Mouse (Mus musculus) heart, embryonic 10.5 days (tissue): ENCODE data around the gene Mfap3. TPM values are rescaled to one million over a fixed set of nuclear protein-coding genes. Genes with fewer than 3 reads are reported as not detected.

Source experiments
- DNase-seq: peaks from one replicate; pipeline ENCODE4 v3.0.0-alpha.2; 2017; ENCODE audit warnings: low spot score
- H3K27ac ChIP-seq: fragments of 300-500 bp; sonication (generic); 2 replicates; pipeline ENCODE4 v1.5.1; 2016; ENCODE audit warnings: mild to moderate bottlenecking
- H3K27me3 ChIP-seq: fragments of 300-500 bp; sonication (generic); 2 replicates; pipeline ENCODE4 v1.6.1; 2016; ENCODE audit warnings: mild to moderate bottlenecking; ENCODE audit not compliant: poor library complexity, insufficient read depth, severe bottlenecking
- H3K36me3 ChIP-seq: fragments of 300-500 bp; sonication (generic); 2 replicates; pipeline ENCODE4 v1.6.1; 2016; ENCODE audit warnings: mild to moderate bottlenecking, moderate library complexity
- H3K4me1 ChIP-seq: fragments of 300-500 bp; sonication (generic); 2 replicates; pipeline ENCODE4 v1.6.1; 2016; ENCODE audit warnings: mild to moderate bottlenecking
- H3K4me3 ChIP-seq: fragments of 300-500 bp; sonication (generic); 2 replicates; pipeline ENCODE4 v1.5.1; 2016; ENCODE audit warnings: mild to moderate bottlenecking, moderate library complexity
- H3K9me3 ChIP-seq: fragments of 300-500 bp; sonication (generic); 2 replicates; pipeline ENCODE4 v1.6.1; 2016; ENCODE audit warnings: mild to moderate bottlenecking, moderate library complexity
- WGBS: fragments of 180-500 bp; shearing (Covaris S2); methylation state at CpG from one replicate; pipeline ENCODE4 v1.1.7; 2016; 5-methylcytosine and 5-hydroxymethylcytosine counted together
- polyA plus RNA-seq: library from polyadenylated mRNA; unstranded; fragments of >200 nt; fragmentation: Nextera tagmentation; extraction: Ambion mirVana; gene quantifications from 2 replicates; pipeline ENCODE4 v1.2.1, GENCODE M21; 2016

Mfap3 gene
- polyA plus RNA-seq, 1 experiment from 2014 or later = 40.8 TPM

DNA sequence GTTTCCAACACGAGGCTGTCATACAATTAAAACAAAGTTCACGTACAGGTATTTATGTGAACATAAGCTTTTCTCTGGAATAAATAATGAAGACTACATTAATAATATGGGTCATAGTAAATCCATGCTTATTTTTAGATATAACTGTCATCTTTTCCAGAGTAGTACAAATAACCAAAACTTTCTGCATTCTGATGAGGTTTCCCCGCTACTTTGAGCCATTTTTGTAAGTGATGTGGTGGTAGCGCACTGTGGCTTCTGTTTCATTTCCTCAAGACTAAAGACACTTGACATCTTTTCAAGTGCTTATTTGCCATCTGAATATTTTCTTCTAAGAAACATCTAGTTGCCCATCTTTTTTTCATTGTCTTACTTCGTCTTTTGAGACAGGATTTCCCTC lies 3.2 kb upstream of the Mfap3 start:
- no peaks in the 10 kb centered on the region for H3K9me3 ChIP-seq
- 91% methylated on average over 5 of the region's 5 CpGs for WGBS
- no peaks in the 10 kb centered on the region for H3K27me3 ChIP-seq
- peaks cover 29% of the 10 kb centered on the region for H3K36me3 ChIP-seq
- peaks cover 13% of the 10 kb centered on the region for H3K4me1 ChIP-seq
- DNase-seq = no peak
- no peak overlapping the region for H3K27ac ChIP-seq
- H3K4me3 ChIP-seq = no peak overlapping the region

- H3K27me3 ChIP-seq = no peaks in the 10 kb centered on the region
- peaks cover 30% of the 10 kb centered on the region for H3K36me3 ChIP-seq
- WGBS = 16% methylated on average over 5 of the region's 5 CpGs
- peaks cover 13% of the 10 kb centered on the region for H3K4me1 ChIP-seq
- no peaks in the 10 kb centered on the region for H3K9me3 ChIP-seq
- no peak for DNase-seq
- no peak overlapping the region for H3K27ac ChIP-seq
- peak overlapping the region; percentile 78; the same call in 1 of the 2 replicates for H3K4me3 ChIP-seq
These were observed 1.5 kb upstream of the Mfap3 start for GRCm38 (mm10) chr11:57516946-57517441.

DNA sequence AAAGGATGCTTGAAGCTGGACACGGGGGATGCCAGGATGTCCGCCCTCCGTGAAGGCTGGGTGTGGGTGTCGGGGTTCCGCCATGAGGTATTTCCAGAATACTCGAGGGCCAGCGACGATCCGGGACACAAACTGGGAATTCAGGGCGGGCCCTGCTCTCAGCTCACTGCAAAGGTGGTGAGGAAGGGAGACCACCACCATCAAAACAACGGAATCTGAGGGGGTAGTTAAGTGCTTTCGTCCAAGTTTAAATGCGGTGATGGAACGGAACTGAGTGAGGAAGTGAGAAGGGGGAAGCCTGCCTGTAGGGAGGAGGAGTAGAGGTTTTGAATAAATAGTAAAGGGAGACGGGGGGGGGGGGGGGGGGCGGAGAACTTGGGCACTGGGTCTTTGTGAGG lies 286 bp downstream of the Mfap3 start:
- Histone ChIP-seq H3K27me3 (no peaks in the 10 kb centered on the region), H3K9me3 (no peaks in the 10 kb centered on the region), H3K36me3 (peaks cover 18% of the 10 kb centered on the region), H3K4me3 (peak overlapping the region; percentile 78), H3K27ac (peak overlapping the region; percentile 96), H3K4me1 (peaks cover 10% of the 10 kb centered on the region)
- no peak for DNase-seq
- WGBS = 2% methylated on average over 15 of the region's 16 CpGs

DNA sequence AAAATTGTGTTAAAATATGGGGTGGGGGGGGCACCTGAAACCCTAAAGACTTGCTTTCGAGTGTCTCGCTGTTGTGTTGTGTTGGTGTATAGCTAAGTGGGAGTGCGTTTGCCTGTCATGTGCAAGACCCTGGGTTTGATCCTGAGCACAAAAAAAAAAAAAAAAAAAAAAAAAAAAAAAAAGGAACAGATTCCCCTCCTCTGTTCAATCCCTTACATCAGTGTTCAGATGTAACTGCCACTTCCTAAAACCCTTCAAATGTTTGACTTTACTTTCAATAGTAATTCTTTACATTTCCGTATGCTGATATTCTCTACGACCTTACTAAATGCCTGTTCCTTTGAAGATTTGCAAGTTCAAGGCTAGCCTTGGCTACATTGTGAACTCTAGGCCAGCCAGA lies 840 bp downstream of the Mfap3 start:
- no peaks in the 10 kb centered on the region for H3K27me3 ChIP-seq
- DNase-seq = no peak
- peaks cover 17% of the 10 kb centered on the region for H3K36me3 ChIP-seq
- H3K4me1 ChIP-seq = peaks cover 14% of the 10 kb centered on the region
- H3K4me3 ChIP-seq = peak overlapping the region; percentile 78
- WGBS = 81% methylated on average over 5 of the region's 5 CpGs
- H3K9me3 ChIP-seq = no peaks in the 10 kb centered on the region
- H3K27ac ChIP-seq = peak overlapping the region; percentile 96; the same call in 1 of the 2 replicates

GRCm38 (mm10) chr11:57521206-57521605 lies 2.7 kb downstream of the Mfap3 start:
- Histone ChIP-seq H3K36me3 (peaks cover 17% of the 10 kb centered on the region), H3K9me3 (no peaks in the 10 kb centered on the region), H3K27me3 (no peaks in the 10 kb centered on the region), H3K27ac (no peak overlapping the region), H3K4me1 (peaks cover 23% of the 10 kb centered on the region), H3K4me3 (no peak overlapping the region)
- WGBS = 97% methylated on average over 3 of the region's 3 CpGs
- DNase-seq = no peak

GRCm38 (mm10) chr11:57522046-57522445 lies 3.6 kb downstream of the Mfap3 start:
- Histone ChIP-seq H3K27ac (no peak overlapping the region), H3K4me1 (peaks cover 20% of the 10 kb centered on the region), H3K27me3 (no peaks in the 10 kb centered on the region), H3K9me3 (no peaks in the 10 kb centered on the region), H3K36me3 (peaks cover 17% of the 10 kb centered on the region), H3K4me3 (no peak overlapping the region)
- 89% methylated on average over 7 of the region's 7 CpGs for WGBS
- no peak for DNase-seq

- Histone ChIP-seq H3K9me3 (no peaks in the 10 kb centered on the region), H3K4me3 (no peak overlapping the region), H3K27me3 (no peaks in the 10 kb centered on the region), H3K36me3 (peaks cover 27% of the 10 kb centered on the region), H3K27ac (no peak overlapping the region), H3K4me1 (peaks cover 14% of the 10 kb centered on the region)
- 89% methylated on average over 3 of the region's 3 CpGs for WGBS
- DNase-seq = no peak
These were observed 5.0 kb downstream of the Mfap3 start for GRCm38 (mm10) chr11:57523418-57523817.

GRCm38 (mm10) chr11:57524597-57524996 lies 6.1 kb downstream of the Mfap3 start:
- Histone ChIP-seq H3K27ac (no peak overlapping the region), H3K36me3 (peaks cover 37% of the 10 kb centered on the region), H3K4me3 (no peak overlapping the region), H3K4me1 (peaks cover 14% of the 10 kb centered on the region), H3K27me3 (no peaks in the 10 kb centered on the region), H3K9me3 (no peaks in the 10 kb centered on the region)
- DNase-seq = no peak

DNA sequence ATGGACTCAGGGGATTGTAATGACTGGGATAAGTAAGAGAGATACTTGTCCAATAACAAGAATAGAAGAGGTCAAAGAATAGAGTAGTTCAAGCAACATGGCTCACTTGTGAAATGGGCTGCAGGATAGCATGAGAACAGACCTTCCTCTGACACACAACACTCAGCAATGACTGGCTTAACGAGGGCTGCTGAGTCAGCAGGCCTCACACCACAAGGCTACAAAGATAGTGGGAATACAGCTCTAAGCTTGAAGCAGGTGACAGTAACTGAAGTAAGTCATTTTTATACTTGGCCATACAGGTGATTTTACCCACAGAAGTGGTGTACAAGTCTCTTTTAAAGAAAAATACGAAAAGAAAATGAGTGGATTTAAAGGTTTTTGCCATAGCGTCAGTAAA lies 7.4 kb downstream of the Mfap3 start:
- H3K27ac ChIP-seq = no peak overlapping the region
- H3K4me3 ChIP-seq = no peak overlapping the region
- no peaks in the 10 kb centered on the region for H3K27me3 ChIP-seq
- WGBS = 77% methylated on average over 3 of the region's 3 CpGs
- no peaks in the 10 kb centered on the region for H3K9me3 ChIP-seq
- H3K4me1 ChIP-seq = peaks cover 14% of the 10 kb centered on the region
- no peak for DNase-seq
- H3K36me3 ChIP-seq = peaks cover 41% of the 10 kb centered on the region

DNA sequence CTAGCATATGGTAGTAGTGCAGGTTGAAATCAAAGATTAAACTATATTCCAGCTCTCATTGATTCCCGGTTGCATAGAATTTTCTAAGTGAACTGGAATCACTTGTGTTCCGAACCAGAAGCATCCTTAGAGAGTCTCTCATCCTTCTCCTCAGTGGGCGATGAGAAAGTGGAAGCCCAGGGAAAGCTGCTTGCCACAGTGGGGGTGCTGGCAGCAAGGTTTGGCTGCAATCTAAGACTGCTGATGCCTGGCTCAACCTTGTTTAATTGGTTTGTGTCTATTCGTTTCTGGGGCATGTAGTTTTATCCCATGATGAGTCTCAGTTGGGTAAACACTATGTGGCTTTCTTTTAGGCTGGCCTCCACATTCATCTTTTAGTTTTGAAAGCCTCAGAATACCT lies 9.0 kb downstream of the Mfap3 start:
- 83% methylated on average over 4 of the region's 4 CpGs for WGBS
- H3K36me3 ChIP-seq = peaks cover 46% of the 10 kb centered on the region

GRCm38 (mm10) chr11:57529111-57529510 lies 10.6 kb downstream of the Mfap3 start:
- H3K4me3 ChIP-seq = no peak overlapping the region

More for the DNA sequence above, 9.0 kb downstream of the Mfap3 start:
- peaks cover 14% of the 10 kb centered on the region for H3K4me1 ChIP-seq
- no peak overlapping the region for H3K4me3 ChIP-seq
- no peak for DNase-seq
- H3K27ac ChIP-seq = no peak overlapping the region
- no peaks in the 10 kb centered on the region for H3K9me3 ChIP-seq
- no peaks in the 10 kb centered on the region for H3K27me3 ChIP-seq

DNA sequence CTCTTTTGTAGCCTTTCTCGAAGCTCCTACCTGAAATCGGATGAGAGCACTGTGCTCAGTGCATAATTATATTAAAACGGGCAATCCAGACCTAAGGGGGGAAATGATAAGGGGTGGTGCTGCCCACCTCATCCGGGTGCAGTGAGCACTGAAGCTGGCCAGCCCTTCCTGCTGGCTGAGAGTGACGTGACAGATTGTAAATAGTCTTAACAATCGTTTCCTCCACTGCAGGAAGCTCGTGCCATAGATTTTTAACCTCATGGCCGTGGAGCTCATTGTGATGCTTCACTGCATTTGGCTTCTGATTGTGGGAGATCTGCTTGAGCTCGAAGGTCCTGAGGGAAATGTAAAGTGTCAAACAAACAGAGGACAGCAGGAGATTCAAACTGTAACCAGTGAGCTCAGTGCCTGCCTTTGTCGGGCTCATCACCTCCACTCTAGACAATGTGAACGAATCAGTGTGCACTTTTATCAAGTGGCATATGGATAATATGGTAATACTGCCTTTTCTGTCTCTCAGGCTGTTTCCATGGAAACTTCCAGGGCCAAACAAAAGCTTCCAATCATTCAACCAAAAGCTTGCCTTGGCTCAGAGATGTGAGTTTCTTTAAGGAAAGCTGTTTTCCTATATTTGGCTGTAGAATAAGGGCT lies 13.0 kb downstream of the Mfap3 start:
- Histone ChIP-seq H3K27ac (no peak overlapping the region), H3K4me1 (no peaks in the 10 kb centered on the region), H3K9me3 (no peaks in the 10 kb centered on the region), H3K4me3 (no peak overlapping the region), H3K36me3 (peaks cover 62% of the 10 kb centered on the region), H3K27me3 (no peaks in the 10 kb centered on the region)
- no peak for DNase-seq
- 67% methylated on average over 11 of the region's 11 CpGs for WGBS

More at GRCm38 (mm10) chr11:57529111-57529510, 10.6 kb downstream of the Mfap3 start:
- Histone ChIP-seq H3K27ac (no peak overlapping the region), H3K36me3 (peaks cover 60% of the 10 kb centered on the region), H3K27me3 (no peaks in the 10 kb centered on the region), H3K4me1 (peaks cover 11% of the 10 kb centered on the region), H3K9me3 (no peaks in the 10 kb centered on the region)
- WGBS = 86% methylated on average over 3 of the region's 3 CpGs
- no peak for DNase-seq

DNA sequence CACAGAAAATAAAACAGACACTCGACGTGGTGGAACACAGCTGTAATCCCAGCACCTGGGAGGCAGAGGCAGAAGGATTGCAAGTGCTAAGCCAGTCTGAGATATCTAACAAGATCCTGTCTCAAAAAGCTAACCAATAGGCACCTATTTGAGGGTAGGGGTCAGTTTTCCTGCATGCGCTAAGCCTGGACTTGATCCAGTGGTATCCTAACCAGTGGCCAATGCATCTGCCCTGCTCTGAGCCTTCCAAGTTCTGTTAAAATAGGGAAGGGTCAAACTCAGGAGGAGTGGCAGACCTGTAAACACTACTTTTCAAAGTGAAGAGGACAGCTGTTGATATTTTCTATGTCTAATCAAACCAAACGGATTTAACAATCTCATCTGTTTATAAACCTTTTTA lies 13.8 kb downstream of the Mfap3 start:
- Histone ChIP-seq H3K27ac (no peak overlapping the region), H3K36me3 (peaks cover 62% of the 10 kb centered on the region), H3K4me3 (no peak overlapping the region), H3K9me3 (no peaks in the 10 kb centered on the region), H3K4me1 (no peaks in the 10 kb centered on the region), H3K27me3 (no peaks in the 10 kb centered on the region)
- WGBS = 91% methylated on average over 4 of the region's 4 CpGs
- DNase-seq = no peak

DNA sequence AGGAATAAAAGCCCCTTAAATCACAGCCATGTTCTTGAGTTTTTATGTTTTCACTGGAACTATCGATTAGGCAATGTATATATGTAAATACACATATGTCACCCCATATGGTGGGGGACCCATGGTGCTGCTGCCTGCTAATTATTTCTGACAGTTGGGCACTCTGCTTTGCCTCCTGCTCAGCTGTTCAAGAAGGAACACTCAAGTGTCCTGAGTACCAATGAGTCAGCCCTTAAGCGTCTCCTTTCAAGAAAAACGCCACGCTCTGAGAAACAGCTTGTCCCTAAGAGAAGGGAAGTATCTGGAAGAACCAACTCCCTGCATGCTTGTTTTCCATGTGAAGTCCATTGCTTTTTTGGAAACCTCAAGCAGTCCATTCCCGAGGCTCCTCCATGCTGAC lies 17.4 kb downstream of the Mfap3 start:
- 91% methylated on average over 5 of the region's 5 CpGs for WGBS
- Histone ChIP-seq H3K27ac (no peak overlapping the region), H3K4me3 (no peak overlapping the region), H3K9me3 (no peaks in the 10 kb centered on the region), H3K36me3 (peaks cover 32% of the 10 kb centered on the region), H3K4me1 (no peaks in the 10 kb centered on the region), H3K27me3 (no peaks in the 10 kb centered on the region)
- no peak for DNase-seq
